Mouse (Mus musculus): ENCODE results near the gene Pp2d1. TPM values are rescaled to one million over a fixed set of nuclear protein-coding genes. Genes with fewer than 3 reads are reported as not detected.
"Not testable (repeated sequence)": the region's sequence is repeated elsewhere in the genome, so short reads cannot be mapped to it uniquely, and the experiment has no call there.

Pp2d1 gene
- not detected in 2 replicates for total RNA-seq (2015; ENCODE audit: low replicate concordance)
- 0.28 TPM in 1 of 2 replicates, not detected in the other for total RNA-seq (2017; ENCODE audit: low replicate concordance)

DNA sequence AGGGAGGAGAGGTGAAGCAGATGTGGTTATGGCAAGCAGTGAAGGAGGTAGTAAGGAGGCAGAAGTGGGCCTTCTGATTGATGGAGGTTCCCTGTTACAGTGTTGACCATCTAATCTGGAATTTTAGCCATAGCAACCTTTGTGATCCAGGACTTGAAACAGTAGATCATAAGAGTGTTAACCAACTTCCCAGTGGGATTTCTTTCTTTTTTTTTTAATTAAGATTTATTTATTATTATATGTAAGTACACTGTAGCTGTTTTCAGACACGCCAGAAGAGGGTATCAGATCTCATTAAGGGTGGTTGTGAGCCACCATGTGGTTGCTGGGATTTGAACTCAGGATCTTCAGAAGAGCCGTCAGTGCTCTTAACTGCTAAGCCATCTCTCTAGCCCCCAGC lies at the start of gene Pp2d1:
Gene Pp2d1, minus strand, starts transcription at position 101 of the 400 bp plus-strand sequence.
- ATAC-seq (replicated peaks; ENCODE audit: low FRiP score, poor library complexity, severe bottlenecking) = not testable (repeated sequence)

DNA sequence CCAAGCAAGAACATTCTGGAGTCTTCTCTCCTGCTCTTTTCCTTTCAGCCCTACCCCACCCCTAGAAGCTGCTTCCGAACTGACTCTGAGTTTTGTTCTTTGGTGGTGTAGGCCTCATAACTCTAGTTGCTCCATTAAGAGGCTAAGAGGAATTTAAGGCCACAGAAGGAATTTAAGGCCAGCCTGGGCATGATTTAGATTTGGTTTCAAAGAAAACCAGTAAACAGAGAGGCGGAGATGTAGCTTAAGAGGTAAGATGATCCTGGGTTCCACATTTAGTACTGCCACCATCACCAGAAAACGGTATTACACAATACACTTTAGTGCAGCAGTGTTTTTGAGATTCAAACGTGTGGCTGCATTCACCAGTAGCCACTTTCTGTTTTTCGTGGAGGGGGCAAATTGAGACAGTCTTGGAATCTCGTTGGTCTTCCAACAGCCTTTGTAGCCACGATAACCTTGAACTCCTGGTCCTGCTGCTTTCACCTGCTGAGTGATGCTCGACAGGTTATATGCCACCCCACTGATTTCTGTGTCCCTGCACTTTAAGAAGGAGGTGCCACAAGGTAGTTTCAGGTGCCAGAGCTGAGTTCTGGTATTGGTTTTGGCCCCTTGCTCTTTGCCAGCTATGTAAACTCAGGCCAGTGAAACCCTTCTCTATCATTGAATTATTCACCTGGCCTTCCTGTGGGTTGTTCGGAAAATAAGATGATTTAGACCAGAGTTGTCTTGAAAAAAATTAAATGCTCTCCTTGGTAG lies 49.0 kb upstream of the Pp2d1 start:
- no peak for ATAC-seq (replicated peaks; ENCODE audit: low FRiP score, poor library complexity, severe bottlenecking)

DNA sequence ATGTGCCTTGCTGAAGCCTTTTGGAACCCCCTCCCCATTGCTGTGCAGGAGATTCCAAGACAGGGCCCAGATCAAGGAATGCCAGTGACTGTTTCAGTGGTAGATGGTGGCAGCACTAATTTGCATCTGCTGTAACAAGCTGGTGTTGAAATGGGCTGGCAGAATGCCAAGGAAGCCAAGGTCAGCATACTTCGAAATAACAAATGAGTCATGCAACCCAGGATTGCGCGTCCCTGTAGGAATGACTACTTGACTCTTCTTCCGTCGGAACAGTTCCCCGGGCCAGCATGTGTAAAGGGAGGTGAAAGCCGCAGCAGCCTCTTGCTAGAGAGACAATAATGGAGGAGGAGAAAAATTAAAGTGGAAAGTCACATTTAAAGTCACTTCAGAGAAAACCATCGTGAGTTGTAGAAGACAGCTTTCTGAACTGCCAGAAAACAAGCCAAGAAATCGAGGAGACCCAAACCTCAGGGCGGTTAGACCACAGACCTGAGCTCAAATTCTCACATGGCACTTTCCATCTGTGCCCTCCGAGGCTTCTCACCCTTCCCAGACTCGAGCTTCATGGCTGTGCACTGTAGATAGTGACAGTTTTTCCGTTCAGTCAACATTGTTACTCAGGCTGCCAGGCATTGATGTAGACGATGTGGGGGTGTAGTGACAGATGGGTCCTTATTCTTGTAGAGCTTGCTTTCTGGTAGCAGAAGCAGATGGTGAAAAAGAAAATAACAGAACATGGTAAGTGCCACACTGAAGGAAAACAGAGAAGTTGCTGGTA lies 48.0 kb upstream of the Pp2d1 start:
- ATAC-seq (replicated peaks; ENCODE audit: low FRiP score, poor library complexity, severe bottlenecking) = peak; percentile 90

DNA sequence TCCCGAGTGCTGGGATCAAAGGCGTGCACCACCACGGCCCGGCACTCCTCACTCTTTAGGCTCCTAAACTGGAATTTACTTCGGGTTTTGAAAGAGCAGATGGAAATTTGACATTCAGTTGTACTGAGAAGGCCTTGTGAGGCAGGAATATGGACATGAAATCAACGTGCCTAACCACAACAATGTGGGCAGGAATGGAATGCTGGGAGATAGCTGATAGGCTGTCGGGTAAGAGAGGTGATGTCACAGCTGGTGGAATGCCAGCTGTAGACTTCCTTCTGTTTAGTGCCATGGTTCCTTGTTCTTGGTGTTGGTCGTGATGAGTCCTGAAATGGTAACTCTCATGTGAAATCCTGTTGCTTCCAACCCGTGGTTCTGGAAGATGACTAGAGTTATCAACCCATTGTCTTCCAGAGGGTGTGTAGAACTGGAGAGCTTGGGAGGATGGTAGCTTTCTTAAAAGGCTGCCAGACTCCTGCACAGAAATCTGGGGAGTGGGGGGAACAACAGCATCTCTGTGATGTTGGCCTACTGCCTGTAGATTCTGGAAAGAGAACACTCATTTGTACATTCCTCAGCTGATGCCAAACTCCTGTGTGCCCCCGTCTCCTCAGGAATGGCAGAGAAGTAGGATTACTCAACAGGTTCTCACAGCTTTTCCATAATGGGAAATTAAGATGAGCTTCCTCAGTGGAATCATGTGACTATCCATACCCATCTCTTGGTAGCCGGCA lies 44.8 kb upstream of the Pp2d1 start:
- no peak for ATAC-seq (replicated peaks; ENCODE audit: low FRiP score, poor library complexity, severe bottlenecking)

DNA sequence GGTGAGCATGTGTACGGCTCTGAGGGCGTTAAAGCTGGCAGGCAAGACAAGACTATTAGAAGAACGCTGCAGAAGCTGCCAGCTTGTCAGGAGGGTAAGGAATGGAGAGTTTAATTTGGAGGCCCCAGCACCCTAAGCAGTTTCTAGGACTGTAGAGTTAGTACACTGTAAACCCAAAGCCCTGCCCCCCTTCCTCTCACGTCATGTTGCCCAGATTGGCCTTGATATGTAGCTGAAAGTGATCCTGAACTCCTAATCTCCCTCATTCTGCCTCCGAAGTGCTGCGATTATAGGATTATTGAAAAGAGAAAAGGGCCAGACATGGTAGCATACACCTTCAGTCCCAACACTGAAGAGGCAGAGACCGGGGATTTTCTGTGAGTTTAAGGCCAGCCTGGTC lies 43.6 kb upstream of the Pp2d1 start:
- ATAC-seq (replicated peaks; ENCODE audit: low FRiP score, poor library complexity, severe bottlenecking) = no peak

DNA sequence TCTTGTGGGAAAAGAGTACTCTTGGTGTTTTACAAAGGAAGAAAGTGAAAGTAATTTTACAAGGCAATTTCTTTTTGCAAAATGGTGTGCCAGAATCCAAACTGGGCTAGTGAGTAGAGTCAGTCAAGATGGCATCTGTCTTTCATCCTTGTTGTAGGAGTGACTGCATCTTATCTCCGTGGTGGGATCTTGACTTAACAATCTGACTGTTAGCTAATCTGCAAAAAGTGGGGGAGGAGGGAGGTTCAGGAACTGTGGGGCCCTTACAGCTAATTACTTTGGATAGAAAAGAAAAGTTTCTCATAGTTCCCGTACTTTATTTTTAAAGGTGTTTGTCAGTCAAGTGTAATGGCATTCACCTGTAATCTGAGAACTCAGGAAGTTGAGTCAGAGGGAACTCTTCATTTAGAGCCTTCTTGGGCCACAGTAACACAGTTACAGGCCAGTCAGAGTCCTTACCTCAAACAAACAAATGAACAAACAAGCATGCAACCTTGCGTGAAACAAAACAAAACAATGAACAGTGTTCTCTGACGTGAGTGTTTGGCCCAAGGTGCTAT lies 42.9 kb upstream of the Pp2d1 start:
- ATAC-seq (replicated peaks; ENCODE audit: low FRiP score, poor library complexity, severe bottlenecking) = no peak

DNA sequence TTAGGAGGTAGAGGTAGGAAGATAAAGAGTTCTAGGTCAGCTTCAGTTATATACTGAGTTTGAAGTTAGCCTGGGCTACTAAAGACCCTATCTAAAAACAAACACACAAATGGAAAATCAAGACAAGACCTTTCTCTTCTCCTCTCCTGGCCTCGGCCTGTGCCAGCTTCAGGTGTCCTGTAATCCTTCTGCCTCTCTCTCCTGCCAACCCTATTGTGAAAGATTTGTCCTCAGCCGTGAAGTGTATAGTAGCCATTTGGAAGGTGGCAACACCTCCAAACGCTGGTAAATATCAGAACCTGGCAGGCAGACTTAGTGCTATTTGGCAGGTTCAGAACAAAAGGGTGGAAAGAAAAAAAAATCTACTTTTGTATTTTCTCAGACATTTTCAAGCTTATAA lies 41.0 kb upstream of the Pp2d1 start:
- ATAC-seq (replicated peaks; ENCODE audit: low FRiP score, poor library complexity, severe bottlenecking) = no peak

DNA sequence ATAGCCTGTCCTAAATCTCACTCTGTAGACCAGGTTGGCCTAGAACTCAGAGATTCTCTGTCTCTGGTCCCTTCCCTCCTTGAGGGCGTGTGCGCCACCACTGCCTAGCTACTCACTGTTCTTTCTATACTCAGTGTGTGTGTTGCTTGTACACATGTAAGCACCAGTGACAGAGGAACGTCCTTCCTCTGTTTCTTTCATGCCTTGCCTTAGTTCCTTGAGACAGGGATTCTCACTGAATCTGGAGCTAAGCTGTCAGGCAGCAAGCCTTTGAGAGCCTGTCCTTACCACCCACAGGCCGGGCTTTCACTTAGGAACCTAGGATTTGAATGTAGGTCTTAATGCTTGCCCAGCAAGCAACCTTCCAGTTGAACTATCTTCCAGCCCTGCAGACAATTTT lies 40.4 kb upstream of the Pp2d1 start:
- ATAC-seq (replicated peaks; ENCODE audit: low FRiP score, poor library complexity, severe bottlenecking) = no peak

DNA sequence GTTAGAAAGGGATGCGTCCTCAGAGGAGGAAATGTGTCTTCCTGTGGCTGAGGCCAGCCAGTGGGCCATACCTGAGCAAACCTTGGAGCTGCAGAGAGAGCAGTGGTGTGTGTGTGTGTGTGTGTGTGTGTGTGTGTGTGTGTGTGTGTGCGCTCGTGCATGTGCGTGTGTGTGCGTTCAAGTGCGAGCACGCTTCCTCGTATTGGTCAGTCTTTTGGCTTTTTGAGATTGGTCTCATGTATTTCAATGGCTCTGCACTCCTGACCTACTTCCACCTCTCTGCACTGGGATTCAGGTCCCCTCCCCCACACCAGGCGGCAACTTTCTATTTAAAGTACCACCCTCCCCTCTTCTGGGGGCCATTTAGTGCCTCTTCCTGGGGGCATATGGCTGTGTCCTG lies 39.5 kb upstream of the Pp2d1 start:
- no peak for ATAC-seq (replicated peaks; ENCODE audit: low FRiP score, poor library complexity, severe bottlenecking)

DNA sequence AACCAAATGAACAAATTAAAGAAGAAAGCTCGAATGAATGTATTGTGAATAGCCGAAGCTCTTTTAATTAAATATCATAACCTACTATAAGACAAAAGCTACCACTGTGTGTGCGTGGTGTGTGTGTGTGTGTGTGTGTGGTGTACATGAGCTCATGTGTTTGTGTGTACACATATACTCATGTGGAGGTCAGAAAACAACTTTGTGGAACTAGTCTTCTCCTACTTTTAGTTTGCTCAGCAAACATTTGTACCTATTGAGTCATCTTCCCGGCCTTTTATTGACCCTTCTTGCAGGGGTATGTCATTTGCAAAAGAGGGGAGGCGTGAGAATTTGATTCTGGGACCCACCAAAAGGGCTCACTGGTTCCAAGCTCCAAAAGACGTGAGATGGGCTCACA lies 39.0 kb upstream of the Pp2d1 start:
- no peak for ATAC-seq (replicated peaks; ENCODE audit: low FRiP score, poor library complexity, severe bottlenecking)

DNA sequence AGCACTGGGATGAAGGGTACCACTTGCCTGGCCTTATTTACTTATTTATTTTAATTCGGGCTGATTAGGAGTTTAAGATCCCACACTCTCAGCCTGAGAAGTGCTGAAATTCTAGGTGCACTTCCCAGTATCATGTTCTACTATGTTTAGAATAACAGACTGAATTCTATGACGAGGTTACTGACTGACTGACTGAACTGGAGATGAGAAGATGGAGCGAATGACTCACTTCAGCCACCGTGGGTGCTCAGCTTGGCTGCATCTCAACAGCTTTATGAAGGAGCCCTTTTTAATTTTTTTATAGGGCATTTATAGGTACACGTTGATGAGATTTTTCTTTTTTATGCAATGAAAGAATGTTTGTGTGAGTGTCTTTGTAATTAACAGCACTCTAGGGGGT lies 38.5 kb upstream of the Pp2d1 start:
- no peak for ATAC-seq (replicated peaks; ENCODE audit: low FRiP score, poor library complexity, severe bottlenecking)

DNA sequence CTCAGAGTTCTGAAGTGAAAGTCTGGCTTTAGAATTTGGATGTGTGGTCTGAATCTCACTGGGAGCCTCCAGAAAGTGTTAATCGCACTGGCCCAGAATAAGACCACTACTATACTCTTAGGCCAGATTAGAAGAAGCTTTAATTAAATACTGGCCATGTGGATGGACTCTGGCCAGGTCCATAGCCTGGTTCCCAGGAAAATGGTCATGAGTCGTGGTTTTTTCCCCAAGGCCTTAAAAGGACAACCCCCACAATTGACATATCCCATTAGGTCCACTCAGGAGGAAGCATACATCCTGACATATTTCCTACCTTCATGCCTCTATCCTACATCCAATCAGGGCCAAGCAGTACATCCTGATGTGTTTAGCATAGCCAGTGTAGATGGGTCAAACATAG lies 37.9 kb upstream of the Pp2d1 start:
- ATAC-seq (replicated peaks; ENCODE audit: low FRiP score, poor library complexity, severe bottlenecking) = no peak

DNA sequence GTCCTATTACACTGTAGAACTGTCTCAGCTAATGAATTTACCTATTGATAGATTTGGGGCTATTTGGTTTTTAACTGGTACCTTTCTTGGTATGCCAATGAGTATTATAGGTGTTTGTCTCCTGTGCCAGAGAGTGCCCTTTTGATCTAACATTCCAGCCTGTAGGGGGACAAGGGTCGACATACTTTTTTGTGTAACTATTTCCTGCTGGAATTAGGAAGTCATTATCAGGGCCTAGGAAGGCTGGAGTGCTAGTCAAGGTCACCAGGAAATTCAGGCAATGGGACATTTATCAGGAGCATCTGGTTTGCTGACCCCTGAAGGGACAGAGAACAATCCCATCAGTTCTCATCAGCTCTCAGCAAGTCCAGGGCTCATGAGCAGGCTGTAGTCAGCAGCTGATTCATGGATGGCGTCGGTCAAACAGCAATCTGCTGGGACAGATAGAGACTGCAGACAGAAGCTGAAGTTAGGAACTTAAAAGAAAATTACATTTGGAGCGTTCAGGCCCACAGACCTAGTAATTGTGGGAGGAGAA lies 33.8 kb upstream of the Pp2d1 start:
- ATAC-seq (replicated peaks; ENCODE audit: low FRiP score, poor library complexity, severe bottlenecking) = no peak

DNA sequence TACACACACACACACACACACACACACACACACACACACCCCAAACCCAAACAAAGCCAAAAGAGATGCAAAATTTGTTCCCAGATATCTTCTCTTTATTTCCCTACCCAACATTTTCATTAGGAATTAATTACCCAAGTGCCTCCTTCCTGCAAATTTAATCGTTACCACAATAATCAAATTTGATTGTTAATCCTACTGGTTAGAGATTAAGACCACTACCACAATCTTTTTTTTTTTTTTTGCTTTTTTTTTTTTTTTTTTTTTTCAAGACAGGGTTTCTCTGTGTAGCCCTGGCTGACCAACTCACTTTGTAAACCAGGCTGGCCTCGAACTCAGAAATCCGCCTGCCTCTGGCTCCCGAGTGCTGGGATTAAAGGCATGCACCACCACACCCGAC lies 31.7 kb upstream of the Pp2d1 start:
- not testable (repeated sequence) for ATAC-seq (replicated peaks; ENCODE audit: low FRiP score, poor library complexity, severe bottlenecking)

DNA sequence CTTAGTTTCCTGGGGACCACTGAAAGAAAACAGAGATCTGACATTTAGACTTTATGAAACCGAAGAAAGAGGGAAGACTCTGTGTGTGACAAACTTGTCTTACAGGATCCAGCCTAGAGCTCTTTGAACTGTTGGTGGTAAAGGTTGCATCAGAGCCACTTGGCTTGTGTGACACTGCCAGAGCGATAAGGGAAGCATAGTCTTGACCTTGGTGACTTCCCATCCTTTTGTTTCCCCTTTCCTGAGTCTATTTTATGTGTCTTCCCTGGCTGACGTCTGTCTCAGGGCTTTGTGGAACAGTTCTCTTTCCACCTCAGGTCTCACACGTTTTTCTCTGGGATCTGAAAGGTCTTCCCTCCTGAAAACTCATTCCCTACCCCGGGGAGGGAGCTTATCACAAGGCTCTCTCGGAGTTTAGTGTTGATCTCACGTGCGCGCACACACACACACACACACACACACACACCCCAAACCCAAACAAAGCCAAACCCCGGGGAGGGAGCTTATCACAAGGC lies 31.2 kb upstream of the Pp2d1 start:
- ATAC-seq (replicated peaks; ENCODE audit: low FRiP score, poor library complexity, severe bottlenecking) = 0 out of 2 replicates have a peak, but pooled peaks have one; percentile 19

DNA sequence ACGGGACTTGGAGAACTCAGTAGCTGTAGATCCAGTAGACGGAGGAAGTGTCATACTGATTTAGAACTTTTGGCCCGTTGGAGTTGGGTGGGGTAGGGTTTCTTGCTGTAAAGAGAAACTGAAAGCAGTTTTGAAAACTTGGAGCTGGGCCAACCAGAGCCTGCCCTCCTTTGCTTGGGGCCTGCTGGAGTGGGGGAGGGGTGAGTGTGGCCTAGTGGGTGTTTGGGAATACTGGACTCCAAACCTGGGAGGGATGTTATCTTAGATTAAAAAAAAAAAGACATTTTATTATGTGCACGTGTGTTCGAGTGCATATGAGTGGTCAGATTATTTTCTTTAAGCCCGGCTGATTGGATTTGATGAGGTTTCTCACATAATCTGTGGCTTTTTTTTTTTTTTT lies 30.6 kb upstream of the Pp2d1 start:
- peak; percentile 55 for ATAC-seq (replicated peaks; ENCODE audit: low FRiP score, poor library complexity, severe bottlenecking)

DNA sequence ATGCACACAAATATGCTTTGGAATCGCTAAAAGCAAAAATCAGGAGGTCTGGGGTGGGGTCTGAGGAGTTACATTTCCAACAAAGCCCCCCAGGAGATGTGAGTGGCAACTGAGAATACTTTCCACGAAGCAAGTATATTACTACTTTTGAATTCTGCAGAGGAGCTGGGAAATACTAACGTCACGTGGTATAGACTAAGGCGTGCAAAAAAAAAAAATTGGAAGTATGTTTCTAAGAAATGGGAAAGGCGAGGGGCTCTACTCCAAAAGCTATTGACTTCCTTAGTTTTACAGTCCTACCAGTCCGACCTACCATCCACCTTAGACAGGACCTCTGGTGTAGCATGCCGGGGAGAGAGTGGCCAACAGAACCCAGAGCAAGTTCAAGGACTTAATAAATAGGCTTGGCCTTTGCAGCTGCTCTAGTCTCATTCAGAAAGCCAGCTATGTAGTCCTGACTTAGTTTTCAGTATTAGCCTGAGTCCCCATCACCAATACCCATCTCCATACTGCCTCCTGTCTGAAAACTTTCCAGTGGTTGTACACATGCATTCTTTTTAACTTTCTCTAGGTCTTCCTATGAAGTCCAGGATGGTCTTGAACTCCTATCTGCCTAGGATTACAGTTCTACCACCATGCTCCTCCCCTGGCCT lies 29.6 kb upstream of the Pp2d1 start:
- ATAC-seq (replicated peaks; ENCODE audit: low FRiP score, poor library complexity, severe bottlenecking) = no peak

DNA sequence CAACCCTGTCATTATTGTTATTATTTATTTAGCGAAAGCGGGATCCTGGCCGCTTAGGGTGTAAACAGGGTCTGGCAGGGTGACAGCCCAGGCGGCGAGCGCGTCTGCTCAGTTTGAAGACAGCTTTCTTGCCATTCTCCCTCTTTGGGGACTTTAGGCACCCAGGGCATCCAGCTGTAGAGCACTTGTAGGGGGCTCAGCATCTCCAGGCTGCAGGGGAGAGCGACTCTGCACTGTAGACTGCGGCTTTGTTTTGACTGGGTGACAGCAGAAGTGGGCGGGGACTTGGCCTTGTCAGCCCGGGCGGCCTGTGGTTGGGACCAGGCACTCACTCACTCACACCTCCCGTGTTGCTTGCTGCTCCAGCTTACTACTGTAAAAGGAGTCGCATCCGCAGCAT lies 28.9 kb upstream of the Pp2d1 start:
- peak; percentile 82 for ATAC-seq (replicated peaks; ENCODE audit: low FRiP score, poor library complexity, severe bottlenecking)

Data from erythroblast, adult 5-6 weeks (primary cell).